In genomic region chr19:41313663-41314062, GRCm38 (mm10) we compare ENCODE assay signal across 10 mouse cellular contexts. TPM values are rescaled to one million over a fixed set of nuclear protein-coding genes. Genes with fewer than 3 reads are reported as not detected.
A peak's percentile ranks its signal among the peaks of the same experiment; 100 is the strongest.
DNase-seq lines count a peak whose midpoint lies in the region; ATAC-seq and TF ChIP-seq lines count a peak whose summit lies in the region.
"Had no signal": no experiment of that assay in that cellular context is flagged by ENCODE, and none has a peak within 500 bp of the region (broad histone marks: within the 10 kb centered on the region; RNA-seq: fewer than 3 reads in every experiment).

No protein-coding gene starts in this region.

- no peak overlapping the region for H3K9ac ChIP-seq in hindbrain, embryonic 11.5 days (ENCODE audit: low read depth, low read length)
- no peak overlapping the region for H3K9ac ChIP-seq in hindbrain, embryonic 13.5 days
- no peak overlapping the region for H3K9ac ChIP-seq in liver, postnatal 0 days (replicated peaks)
- H3K9ac ChIP-seq in hindbrain, embryonic 16.5 days (ENCODE audit: low read depth, low read length) = no peak overlapping the region
- H3K9ac ChIP-seq: neural tube, embryonic 13.5 days had no signal

- no peak overlapping the region for H3K4me2 ChIP-seq in hindbrain, embryonic 11.5 days (replicated peaks; ENCODE audit: low read depth, low read length)
- H3K4me2 ChIP-seq in hindbrain, embryonic 13.5 days = no peak overlapping the region
- H3K4me2 ChIP-seq in liver, postnatal 0 days (ENCODE audit: low read depth, low read length) = no peak overlapping the region
- H3K4me2 ChIP-seq in hindbrain, embryonic 16.5 days (ENCODE audit: low read length) = no peak overlapping the region
- H3K4me2 ChIP-seq: neural tube, embryonic 13.5 days had no signal

- H3K4me3 ChIP-seq in hindbrain, embryonic 11.5 days (ENCODE audit: low read depth, low read length) = no peak overlapping the region
- H3K4me3 ChIP-seq in hindbrain, embryonic 13.5 days = no peak overlapping the region
- no peak overlapping the region for H3K4me3 ChIP-seq in liver, postnatal 0 days (ENCODE audit: low read depth, low read length)
- no peak overlapping the region for H3K4me3 ChIP-seq in hindbrain, embryonic 16.5 days (ENCODE audit: low read length)
- H3K4me3 ChIP-seq: limb, embryonic 10.5 days; neural tube, embryonic 13.5 days had no signal

- no peak overlapping the region for H3K27ac ChIP-seq in hindbrain, embryonic 11.5 days (ENCODE audit: low read depth, low read length)
- no peak overlapping the region for H3K27ac ChIP-seq in hindbrain, embryonic 13.5 days
- H3K27ac ChIP-seq in liver, postnatal 0 days (ENCODE audit: low read depth) = no peak overlapping the region
- H3K27ac ChIP-seq in hindbrain, embryonic 16.5 days (ENCODE audit: low read depth, low read length) = no peak overlapping the region
- H3K27ac ChIP-seq: limb, embryonic 10.5 days; neural tube, embryonic 13.5 days had no signal

- no peaks in the 10 kb centered on the region for H3K27me3 ChIP-seq in hindbrain, embryonic 11.5 days (ENCODE audit: control insufficient read depth, insufficient read depth, low read length)
- 0 out of 2 replicates have a peak, but pooled peaks cover 4% of the 10 kb centered on the region for H3K27me3 ChIP-seq in hindbrain, embryonic 13.5 days
- H3K27me3 ChIP-seq in Patski = peaks cover 3% of the 10 kb centered on the region
- H3K27me3 ChIP-seq in liver, postnatal 0 days (ENCODE audit: insufficient read depth, low read length) = no peaks in the 10 kb centered on the region
- no peaks in the 10 kb centered on the region; the same call in 1 of the 2 replicates for H3K27me3 ChIP-seq in hindbrain, embryonic 16.5 days (replicated peaks; ENCODE audit: control insufficient read depth, insufficient read depth, low read length)

- no peaks in the 10 kb centered on the region for H3K36me3 ChIP-seq in hindbrain, embryonic 11.5 days (ENCODE audit: control insufficient read depth, insufficient read depth, low read length)
- H3K36me3 ChIP-seq in hindbrain, embryonic 13.5 days = no peaks in the 10 kb centered on the region
- peaks cover 33% of the 10 kb centered on the region for H3K36me3 ChIP-seq in liver, postnatal 0 days (replicated peaks; ENCODE audit: insufficient read depth, low read length)
- H3K36me3 ChIP-seq in hindbrain, embryonic 16.5 days (ENCODE audit: control insufficient read depth, insufficient read depth, low read length) = no peaks in the 10 kb centered on the region
- H3K36me3 ChIP-seq: limb, embryonic 10.5 days; neural tube, embryonic 13.5 days had no signal

- POLR2A ChIA-PET in Patski (lab: Charles Lee) = no interaction called here

- no peaks in the 10 kb centered on the region for H3K4me1 ChIP-seq in hindbrain, embryonic 11.5 days (replicated peaks; ENCODE audit: control insufficient read depth, insufficient read depth, low read length)
- H3K4me1 ChIP-seq in hindbrain, embryonic 13.5 days (replicated peaks) = peaks cover 10% of the 10 kb centered on the region
- H3K4me1 ChIP-seq in liver, postnatal 0 days (ENCODE audit: insufficient read depth) = peaks cover 4% of the 10 kb centered on the region; the same call in 1 of the 2 replicates
- no peaks in the 10 kb centered on the region; the same call in none of the 2 replicates for H3K4me1 ChIP-seq in hindbrain, embryonic 16.5 days (ENCODE audit: control insufficient read depth, insufficient read depth, low read depth, low read length)

- DNase-seq in hindbrain, embryonic 11.5 days (ENCODE audit: low spot score) = peak; percentile 63
- DNase-seq in B cell, adult 2 months = peak; percentile 64 to 66
- DNase-seq in Patski (ENCODE audit: low read depth, low spot score) = no peak
- no peak for DNase-seq in liver, postnatal 0 days
- DNase-seq in left cerebral cortex, adult 8-10 months (ENCODE audit: low spot score in 2 of 2) = no peak
- DNase-seq in adrenal gland, postnatal 10 days = no peak

- no peak for TF ChIP-seq EP300 in liver, postnatal 0 days (IDR thresholded peaks at IDR 0.05; ENCODE audit: low read depth)

- CTCF ChIA-PET in Patski (lab: Charles Lee) = interaction anchor here (1.2 to 1.8 kb wide), 4 partner anchors 8 to 448 kb away, joined by 3 to 5 read pairs (median 3); no protein-coding TSS in a partner anchor

- no peak for ATAC-seq in hindbrain, embryonic 11.5 days (ENCODE audit: low FRiP score)
- ATAC-seq in hindbrain, embryonic 13.5 days (ENCODE audit: low FRiP score) = no peak
- peak; percentile 36 for ATAC-seq in Patski
- no peak for ATAC-seq in liver, postnatal 0 days
- ATAC-seq in hindbrain, embryonic 16.5 days = no peak

- no peaks in the 10 kb centered on the region for H3K9me3 ChIP-seq in hindbrain, embryonic 11.5 days (ENCODE audit: control insufficient read depth, low read length)
- no peaks in the 10 kb centered on the region for H3K9me3 ChIP-seq in hindbrain, embryonic 13.5 days
- no peaks in the 10 kb centered on the region for H3K9me3 ChIP-seq in liver, postnatal 0 days (ENCODE audit: low read length)
- no peaks in the 10 kb centered on the region for H3K9me3 ChIP-seq in hindbrain, embryonic 16.5 days (ENCODE audit: control insufficient read depth, low read length)
- H3K9me3 ChIP-seq: limb, embryonic 10.5 days; neural tube, embryonic 13.5 days had no signal

- 19% methylated on average over 6 of the region's 6 CpGs for WGBS in hindbrain, embryonic 11.5 days
- 22% methylated on average over 6 of the region's 6 CpGs for WGBS in hindbrain, embryonic 13.5 days
- 17% methylated on average over 6 of the region's 6 CpGs for WGBS in liver, postnatal 0 days (ENCODE audit: insufficient replicate concordance)
- 23% methylated on average over 6 of the region's 6 CpGs for WGBS in hindbrain, embryonic 16.5 days

- peak; percentile 90 for TF ChIP-seq CTCF in Patski (IDR thresholded peaks at IDR 0.05)
- peak; percentile 69 for TF ChIP-seq CTCF in liver, postnatal 0 days (IDR thresholded peaks at IDR 0.05; ENCODE audit: low read depth)

- in situ Hi-C loops in Patski (cut with MboI; ENCODE audit: low pct_unique_long_range_greater_than_20kb) = loop anchor here (10.0 to 25.0 kb wide), 2 partner anchors 299 to 451 kb away; no protein-coding TSS in a partner anchor

RNA-seq across cellular contexts. Expression of gene Tm9sf3, which starts 49.9 kb away (rescaled TPM):
- polyA plus RNA-seq in hindbrain, embryonic 11.5 days (2014; fragmentation: Nextera tagmentation; extraction: Ambion mirVana) = 108 and 151 TPM in 2 replicates
- polyA plus RNA-seq in hindbrain, embryonic 13.5 days (2015; fragmentation: Nextera tagmentation; extraction: Ambion mirVana) = 91.3 and 99.0 TPM in 2 replicates
- 304 TPM for polyA plus RNA-seq in Patski (2021)
- polyA plus RNA-seq in liver, postnatal 0 days (2015; fragmentation: Nextera tagmentation; extraction: Ambion mirVana) = 45.8 and 49.2 TPM in 2 replicates
- total RNA-seq in left cerebral cortex, adult 8-10 months (2022) = 100 to 1,000 TPM; 119 to 131 (median 126) TPM
- 100 to 1,000 TPM; 143 to 149 TPM for total RNA-seq in adrenal gland, postnatal 10 days (2021)
- polyA plus RNA-seq in hindbrain, embryonic 16.5 days (2015; fragmentation: Nextera tagmentation; extraction: Ambion mirVana) = 80.3 and 89.3 TPM in 2 replicates

Comparison
In these comparisons a context has a peak if more than half of its experiments do, and no peak if none do; other contexts are left out.
1. DNase-seq: peak in hindbrain, embryonic 11.5 days (single experiment) and B cell, adult 2 months (2 of 2); none in Patski (single experiment), liver, postnatal 0 days (single experiment), left cerebral cortex, adult 8-10 months (0 of 2) and adrenal gland, postnatal 10 days (single experiment).